Mouse (Mus musculus) heart, postnatal 0 days (tissue): ENCODE measurements at regions not wholly inside any gene's neighbourhood (a gene's known extent, or its start where the extent isn't known, plus 50 kb on each side); places are given as distances from the start of the nearest gene placed in this dataset.

Experiments used
- ATAC-seq: fragments of 200-750 bp; cut with Nextera tagmentation; 2 replicates; pipeline ENCODE4 v1.8.0; 2017; ENCODE audit warnings: low read depth, moderate number of reproducible peaks, moderate library complexity; ENCODE audit not compliant: insufficient read depth
- DNase-seq: peaks from one replicate; pipeline ENCODE4 v3.0.0-alpha.2; 2016; ENCODE audit warnings: low spot score
- H3K27ac ChIP-seq: fragments of 300-500 bp; sonication (generic); 2 replicates; pipeline ENCODE4 v1.5.1; 2014; ENCODE audit warnings: low read depth, mild to moderate bottlenecking
- H3K27me3 ChIP-seq: fragments of 300-500 bp; sonication (generic); 2 replicates; pipeline ENCODE4 v1.6.1; 2014; ENCODE audit warnings: low read length, mixed read lengths; ENCODE audit not compliant: control insufficient read depth, insufficient read depth
- H3K36me3 ChIP-seq: fragments of 300-500 bp; sonication (generic); replicated peaks from 2 replicates; pipeline ENCODE4 v1.6.1; 2014; ENCODE audit warnings: low read length, mixed read lengths; ENCODE audit not compliant: control insufficient read depth, insufficient read depth
- H3K4me1 ChIP-seq: fragments of 300-500 bp; sonication (generic); 2 replicates; pipeline ENCODE4 v1.6.1; 2014; ENCODE audit warnings: antibody characterized with exemption; ENCODE audit not compliant: control insufficient read depth, insufficient read depth
- H3K4me2 ChIP-seq: fragments of 300-500 bp; sonication (generic); 2 replicates; pipeline ENCODE4 v1.6.1; 2014; ENCODE audit warnings: low read depth, mild to moderate bottlenecking, low read length, moderate library complexity
- H3K4me3 ChIP-seq: fragments of 300-500 bp; sonication (generic); 2 replicates; pipeline ENCODE4 v1.5.1; 2014; ENCODE audit warnings: low read depth, low read length
- H3K9ac ChIP-seq: fragments of 300-500 bp; sonication (generic); replicated peaks from 2 replicates; pipeline ENCODE4 v1.6.1; 2014; ENCODE audit warnings: low read depth, low read length, mixed read lengths
- H3K9me3 ChIP-seq: fragments of 300-500 bp; sonication (generic); replicated peaks from 2 replicates; pipeline ENCODE4 v1.6.1; 2016; ENCODE audit warnings: low read length; ENCODE audit not compliant: control insufficient read depth
- CTCF ChIP-seq: IDR thresholded peaks from 2 replicates; pipeline ENCODE4 v1.5.1; 2016; ENCODE audit warnings: antibody characterized with exemption, control low read depth, low read depth
- EP300 ChIP-seq: IDR thresholded peaks from 2 replicates; pipeline ENCODE4 v1.6.1; 2016; ENCODE audit warnings: antibody characterized with exemption, low read depth
- WGBS: fragments of 180-500 bp; shearing (Covaris S2); extraction: QIAGEN DNeasy Blood & Tissue Kit; methylation state at CpG from one replicate; pipeline ENCODE4 v1.1.7; 2014; 5-methylcytosine and 5-hydroxymethylcytosine counted together

DNA sequence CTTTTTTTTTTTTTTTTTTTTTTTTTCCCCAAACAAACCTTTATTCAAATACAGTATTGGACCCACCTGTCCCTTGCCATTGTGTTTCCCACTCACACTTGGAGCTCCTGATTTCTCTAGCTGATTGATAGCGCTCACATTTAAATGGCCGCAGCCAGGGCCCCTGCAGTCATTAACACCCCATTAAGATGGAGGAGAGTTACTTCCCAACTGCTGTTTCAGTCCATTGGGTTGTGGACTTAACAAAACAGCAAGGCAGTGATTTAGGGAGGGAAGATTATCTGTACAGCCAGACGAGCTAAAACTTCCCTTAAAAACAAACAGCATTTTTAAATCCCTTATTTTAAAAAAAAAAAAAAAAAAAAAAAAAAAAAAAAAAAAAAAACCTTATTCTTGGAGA is 367.5 kb downstream of the Efna5 start:
- Histone ChIP-seq H3K4me2 (no peak overlapping the region), H3K9ac (no peak overlapping the region), H3K9me3 (no peaks in the 10 kb centered on the region), H3K27me3 (no peaks in the 10 kb centered on the region), H3K27ac (no peak overlapping the region), H3K4me1 (no peaks in the 10 kb centered on the region), H3K36me3 (no peaks in the 10 kb centered on the region), H3K4me3 (no peak overlapping the region)
- ATAC-seq (no peak), DNase-seq (no peak)
- TF ChIP-seq EP300 (no peak), CTCF (no peak)
- 77% methylated on average over 3 of the region's 3 CpGs for WGBS

DNA sequence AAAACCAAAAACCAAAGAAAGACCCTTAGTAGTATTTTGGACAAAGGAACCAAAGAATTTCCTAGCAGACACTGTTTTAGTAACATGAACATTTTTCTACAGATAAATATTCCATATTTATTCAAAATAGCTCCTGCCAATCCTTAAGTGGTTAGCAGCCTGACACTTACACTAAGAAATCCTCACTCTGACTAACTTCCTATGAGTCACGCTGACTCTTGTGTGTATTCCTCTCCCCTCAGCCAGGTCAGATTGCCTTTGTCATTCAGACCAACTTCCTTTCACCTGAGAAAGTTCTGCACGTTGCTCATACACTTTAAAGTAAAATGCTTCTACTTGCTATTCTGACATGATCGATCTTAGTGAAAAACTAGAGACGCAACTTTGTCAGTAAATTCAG is 370.9 kb downstream of the Efna5 start:
- no peak overlapping the region for H3K4me3 ChIP-seq
- TF ChIP-seq CTCF (no peak), EP300 (no peak)
- H3K9me3 ChIP-seq: no peaks in the 10 kb centered on the region
- no peak overlapping the region for H3K9ac ChIP-seq
- H3K27me3 ChIP-seq: no peaks in the 10 kb centered on the region
- no peaks in the 10 kb centered on the region for H3K36me3 ChIP-seq
- H3K4me1 ChIP-seq: no peaks in the 10 kb centered on the region
- no peak for ATAC-seq
- no peak for DNase-seq
- H3K27ac ChIP-seq: no peak overlapping the region
- H3K4me2 ChIP-seq: no peak overlapping the region
- 74% methylated on average over 4 of the region's 4 CpGs for WGBS

DNA sequence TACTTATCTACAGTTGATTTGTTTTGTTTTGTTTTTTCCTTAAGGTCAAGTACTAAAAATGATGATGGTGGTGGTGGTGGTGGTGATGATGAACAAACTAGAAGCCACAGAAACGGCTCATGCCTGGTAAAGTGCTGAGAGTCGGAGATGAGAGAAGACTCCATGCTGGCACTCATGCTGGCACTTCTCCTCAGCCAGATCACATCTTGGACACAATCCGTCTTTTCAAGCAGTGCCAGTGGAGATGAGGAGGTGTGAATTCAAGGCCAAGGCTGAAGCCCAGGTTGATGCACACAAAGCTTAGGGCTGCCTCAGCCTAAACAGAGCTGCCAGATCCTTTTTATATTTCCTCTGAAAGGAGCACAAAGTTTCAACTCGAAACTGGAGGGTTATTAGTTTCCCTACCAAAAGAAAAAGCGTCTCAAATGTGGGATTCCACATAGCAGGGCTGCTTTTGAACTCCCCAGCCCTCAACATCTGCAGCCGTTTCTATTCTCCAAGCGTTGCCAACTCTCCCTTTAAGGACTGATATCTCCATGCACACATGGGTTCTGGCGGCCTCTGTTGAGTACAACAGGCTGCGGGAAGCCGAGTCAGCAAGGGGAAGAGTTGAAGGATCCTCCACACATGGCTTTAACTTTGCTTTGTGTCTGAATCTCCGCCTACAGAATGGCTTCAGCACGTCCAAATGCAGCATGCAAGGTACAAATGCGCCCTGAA is 373.2 kb downstream of the Efna5 start:
- Histone ChIP-seq H3K4me2 (no peak overlapping the region), H3K9me3 (no peaks in the 10 kb centered on the region), H3K27me3 (no peaks in the 10 kb centered on the region), H3K36me3 (no peaks in the 10 kb centered on the region), H3K4me1 (no peaks in the 10 kb centered on the region), H3K27ac (no peak overlapping the region), H3K4me3 (no peak overlapping the region), H3K9ac (no peak overlapping the region)
- 52% methylated on average over 13 of the region's 13 CpGs for WGBS
- peak; percentile 28 for DNase-seq
- TF ChIP-seq CTCF: no peak
- TF ChIP-seq EP300: no peak
- no peak; the same call in 1 of the 2 replicates for ATAC-seq

DNA sequence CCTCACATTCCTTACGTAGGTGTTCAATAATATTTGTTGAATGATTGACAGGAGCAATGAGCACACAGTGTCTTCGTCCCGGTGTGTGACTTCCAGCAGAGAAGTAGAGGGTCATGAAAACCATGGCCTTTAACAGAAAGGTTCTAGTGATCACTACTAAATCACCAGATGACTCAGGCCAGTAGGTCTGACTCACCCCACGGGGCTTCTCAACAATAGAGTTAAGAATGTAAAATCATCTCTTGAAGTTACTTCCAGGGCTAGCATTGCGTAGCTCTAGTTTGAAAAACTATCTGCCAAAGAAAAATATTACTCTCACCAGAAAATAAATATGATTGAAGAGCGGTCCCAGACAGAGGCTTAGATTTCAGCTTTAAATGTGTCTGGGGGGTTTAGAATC is 376.4 kb downstream of the Efna5 start:
- no peak overlapping the region for H3K27ac ChIP-seq
- H3K27me3 ChIP-seq: no peaks in the 10 kb centered on the region
- H3K9me3 ChIP-seq: no peaks in the 10 kb centered on the region
- no peak overlapping the region for H3K4me3 ChIP-seq
- no peak overlapping the region for H3K9ac ChIP-seq
- no peak for DNase-seq
- WGBS: 72% methylated on average over 6 of the region's 6 CpGs
- TF ChIP-seq EP300 (no peak), CTCF (no peak)
- no peak for ATAC-seq
- H3K4me1 ChIP-seq: no peaks in the 10 kb centered on the region
- H3K36me3 ChIP-seq: no peaks in the 10 kb centered on the region
- no peak overlapping the region for H3K4me2 ChIP-seq

DNA sequence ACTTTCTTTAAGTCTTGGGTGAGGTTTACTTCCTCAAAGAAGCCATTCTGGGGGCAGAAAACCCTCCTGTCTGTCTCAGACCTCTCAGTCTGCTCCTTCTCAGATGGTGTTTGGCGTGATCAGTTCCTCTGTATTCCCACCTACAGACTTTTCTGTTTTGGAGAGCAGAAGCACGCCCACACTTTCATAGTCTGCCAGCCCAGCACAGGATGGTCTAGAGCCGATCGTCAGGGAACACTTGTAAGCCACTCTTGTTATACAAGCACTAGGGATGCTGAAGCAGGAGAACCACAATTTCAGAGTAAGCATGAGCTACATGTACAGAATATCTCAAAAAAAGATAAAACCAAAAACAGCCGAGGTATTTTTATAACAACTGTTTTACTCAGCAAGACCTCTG is 410.4 kb downstream of the Efna5 start:
- TF ChIP-seq EP300 (no peak), CTCF (no peak)
- Histone ChIP-seq H3K4me3 (no peak overlapping the region), H3K9ac (no peak overlapping the region), H3K4me2 (no peak overlapping the region), H3K36me3 (no peaks in the 10 kb centered on the region), H3K27me3 (no peaks in the 10 kb centered on the region), H3K4me1 (no peaks in the 10 kb centered on the region), H3K9me3 (no peaks in the 10 kb centered on the region), H3K27ac (no peak overlapping the region)
- DNase-seq (no peak), ATAC-seq (no peak)
- WGBS: 74% methylated on average over 5 of the region's 5 CpGs

DNA sequence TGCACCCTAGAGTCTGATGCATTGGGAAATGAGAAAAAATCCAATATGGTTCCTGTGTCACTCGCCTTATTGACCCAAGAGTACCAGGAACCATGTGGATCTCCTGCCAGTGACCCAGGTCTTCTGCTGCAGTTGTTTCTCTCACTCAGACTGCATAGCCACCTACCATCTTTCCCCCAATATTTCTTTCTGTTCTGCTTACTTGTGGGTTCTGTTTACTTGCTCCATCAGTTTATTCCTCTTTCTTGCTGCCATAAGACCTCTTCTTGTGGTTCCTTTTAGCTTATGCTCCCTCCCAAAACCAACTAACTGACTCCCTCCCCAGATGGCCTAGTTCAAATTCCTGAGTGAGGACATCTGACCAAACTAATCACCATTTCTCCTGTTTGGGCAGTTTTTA is 411.8 kb downstream of the Efna5 start:
- Histone ChIP-seq H3K4me2 (no peak overlapping the region), H3K36me3 (no peaks in the 10 kb centered on the region), H3K4me3 (no peak overlapping the region), H3K9me3 (no peaks in the 10 kb centered on the region), H3K27ac (no peak overlapping the region), H3K27me3 (no peaks in the 10 kb centered on the region), H3K4me1 (no peaks in the 10 kb centered on the region), H3K9ac (no peak overlapping the region)
- DNase-seq: no peak
- WGBS: 81% methylated on average over 1 of the region's 1 CpGs
- no peak for ATAC-seq
- TF ChIP-seq EP300: no peak
- no peak for TF ChIP-seq CTCF
